Mouse (Mus musculus) heart, embryonic 14.5 days (tissue): Measurements from ENCODE around the gene Tbc1d14. TPM values are rescaled to one million over a fixed set of nuclear protein-coding genes. Genes with fewer than 3 reads are reported as not detected.

Source experiments
- ATAC-seq: fragments of 200-750 bp; cut with Nextera tagmentation; 2 replicates; pipeline ENCODE4 v1.8.0; 2017; ENCODE audit warnings: low read depth, moderate TSS enrichment; ENCODE audit not compliant: insufficient number of reproducible peaks, insufficient read depth, low FRiP score
- H3K27ac ChIP-seq, 2 experiments: fragments of 200-500 bp in 1 of 2; fragments of 300-500 bp in 1 of 2; sonication (generic) in 1 of 2; replicated peaks in 1 of 2; 2 replicates each; pipeline ENCODE4 v1.5.1; 2012 to 2014; ENCODE audit warnings: low read depth in 2 of 2, low read length in 2 of 2, control low read depth in 1 of 2, mild to moderate bottlenecking in 1 of 2, mixed read lengths in 1 of 2; ENCODE audit not compliant: control insufficient read depth in 1 of 2, insufficient read depth in 1 of 2
- H3K27me3 ChIP-seq: fragments of 300-500 bp; sonication (generic); 2 replicates; pipeline ENCODE4 v1.6.1; 2014; ENCODE audit warnings: mild to moderate bottlenecking, low read length, control low read depth; ENCODE audit not compliant: control insufficient read depth, insufficient read depth
- H3K36me3 ChIP-seq: fragments of 300-500 bp; sonication (generic); 2 replicates; pipeline ENCODE4 v1.6.1; 2014; ENCODE audit warnings: mild to moderate bottlenecking, control low read depth, low read length, mixed read lengths; ENCODE audit not compliant: control insufficient read depth, insufficient read depth
- H3K4me1 ChIP-seq, 2 experiments: fragments of 200-500 bp in 1 of 2; fragments of 300-500 bp in 1 of 2; sonication (generic) in 1 of 2; 2 replicates each; pipeline ENCODE4 v1.6.1; 2012 to 2014; ENCODE audit warnings: low read length in 2 of 2, control low read depth in 1 of 2, mixed read lengths in 1 of 2; ENCODE audit not compliant: control insufficient read depth in 2 of 2, insufficient read depth in 2 of 2
- H3K4me2 ChIP-seq: fragments of 300-500 bp; sonication (generic); 2 replicates; pipeline ENCODE4 v1.6.1; 2014; ENCODE audit warnings: mild to moderate bottlenecking, low read length
- H3K4me3 ChIP-seq, 2 experiments: fragments of 200-500 bp in 1 of 2; fragments of 300-500 bp in 1 of 2; sonication (generic) in 1 of 2; 2 replicates each; pipeline ENCODE4 v1.5.1; 2012 to 2014; ENCODE audit warnings: low read length in 2 of 2, mild to moderate bottlenecking in 2 of 2, control low read depth in 1 of 2, low read depth in 1 of 2, moderate library complexity in 1 of 2; ENCODE audit not compliant: control insufficient read depth in 1 of 2, insufficient read depth in 1 of 2
- H3K9ac ChIP-seq: fragments of 300-500 bp; sonication (generic); 2 replicates; pipeline ENCODE4 v1.6.1; 2014; ENCODE audit warnings: mild to moderate bottlenecking, low read length
- H3K9me3 ChIP-seq: fragments of 300-500 bp; sonication (generic); 2 replicates; pipeline ENCODE4 v1.6.1; 2016; ENCODE audit warnings: low read length, control low read depth; ENCODE audit not compliant: control insufficient read depth
- WGBS: fragments of 180-500 bp; shearing (Covaris S2); extraction: QIAGEN DNeasy Blood & Tissue Kit; methylation state at CpG from one replicate; pipeline ENCODE4 v1.1.7; 2014; 5-methylcytosine and 5-hydroxymethylcytosine counted together
- polyA plus RNA-seq: library from polyadenylated mRNA; unstranded; fragments of >200 nt; fragmentation: Nextera tagmentation; extraction: Ambion mirVana; gene quantifications from 2 replicates; pipeline ENCODE4 v1.2.1, GENCODE M21; 2014

Gene Tbc1d14
- polyA plus RNA-seq, 1 experiment from 2014 or later = 18.6 TPM

DNA sequence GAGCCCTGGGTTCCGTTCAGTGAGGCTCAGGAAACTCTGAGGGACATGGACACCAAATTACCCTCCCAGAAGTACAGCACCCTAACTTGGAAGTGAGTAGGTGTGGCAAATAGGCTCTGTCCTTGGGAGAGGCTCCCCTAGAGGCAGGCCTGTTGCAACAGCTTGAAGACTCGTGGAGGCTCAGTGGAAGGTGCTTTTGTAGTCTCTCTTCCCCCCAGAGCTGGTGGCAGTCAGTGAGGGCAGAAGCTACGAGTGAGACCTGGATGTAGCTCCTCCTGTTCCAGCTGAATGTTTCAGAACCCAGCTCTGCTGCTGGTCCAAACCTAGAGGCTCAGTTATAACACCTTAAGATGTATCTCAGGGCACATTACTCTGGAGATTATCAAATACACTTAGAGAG, 2.0 kb upstream of the Tbc1d14 start:
- Histone ChIP-seq H3K27me3 (no peaks in the 10 kb centered on the region), H3K27ac (no peak overlapping the region), H3K9ac (no peak overlapping the region), H3K4me1 (no peaks in the 10 kb centered on the region), H3K9me3 (no peaks in the 10 kb centered on the region), H3K36me3 (peaks cover 15% of the 10 kb centered on the region), H3K4me3 (no peak overlapping the region), H3K4me2 (no peak overlapping the region)
- WGBS = 13% methylated on average over 3 of the region's 3 CpGs
- ATAC-seq = no peak

- H3K9ac ChIP-seq = no peak overlapping the region
- ATAC-seq = no peak
Measured at GRCm38 (mm10) chr5:36594344-36594743, 1.3 kb upstream of the Tbc1d14 start.

GRCm38 (mm10) chr5:36590499-36590920, 2.6 kb downstream of the Tbc1d14 start:
- Histone ChIP-seq H3K27me3 (no peaks in the 10 kb centered on the region), H3K9ac (no peak overlapping the region), H3K4me2 (no peak overlapping the region), H3K4me1 (no peaks in the 10 kb centered on the region), H3K4me3 (no peak overlapping the region), H3K27ac (no peak overlapping the region), H3K9me3 (no peaks in the 10 kb centered on the region), H3K36me3 (no peaks in the 10 kb centered on the region)
- ATAC-seq = no peak
- WGBS = 52% methylated on average over 5 of the region's 5 CpGs

More at GRCm38 (mm10) chr5:36594344-36594743, 1.3 kb upstream of the Tbc1d14 start:
- no peaks in the 10 kb centered on the region for H3K4me1 ChIP-seq
- H3K36me3 ChIP-seq = peaks cover 7% of the 10 kb centered on the region
- no peaks in the 10 kb centered on the region for H3K27me3 ChIP-seq
- H3K27ac ChIP-seq = no peak overlapping the region
- no peak overlapping the region for H3K4me3 ChIP-seq
- WGBS = 75% methylated on average over 3 of the region's 3 CpGs
- no peak overlapping the region for H3K4me2 ChIP-seq
- no peaks in the 10 kb centered on the region for H3K9me3 ChIP-seq

DNA sequence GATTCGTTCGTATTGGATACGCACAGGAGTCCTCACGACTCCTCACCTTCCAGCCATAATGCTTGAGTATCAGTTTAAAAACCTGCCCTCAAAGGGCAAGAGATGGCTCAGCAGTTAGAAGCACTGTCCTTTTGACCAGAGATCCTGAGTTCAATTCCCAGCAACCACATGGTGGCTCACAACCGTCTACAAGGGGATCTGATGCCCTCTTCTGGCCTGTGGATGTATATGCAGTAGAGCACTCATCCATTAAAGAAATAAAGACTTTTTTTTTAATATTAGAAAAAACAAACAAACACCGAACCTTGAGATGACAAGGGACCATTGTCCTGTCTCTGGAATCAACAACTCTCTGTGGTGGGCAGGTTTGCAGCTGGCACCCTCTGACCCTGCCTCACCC, 8.8 kb downstream of the Tbc1d14 start:
- H3K4me1 ChIP-seq = peaks cover 3 to 13% of the 10 kb centered on the region in 2 experiments
- H3K27ac ChIP-seq = no peak overlapping the region

DNA sequence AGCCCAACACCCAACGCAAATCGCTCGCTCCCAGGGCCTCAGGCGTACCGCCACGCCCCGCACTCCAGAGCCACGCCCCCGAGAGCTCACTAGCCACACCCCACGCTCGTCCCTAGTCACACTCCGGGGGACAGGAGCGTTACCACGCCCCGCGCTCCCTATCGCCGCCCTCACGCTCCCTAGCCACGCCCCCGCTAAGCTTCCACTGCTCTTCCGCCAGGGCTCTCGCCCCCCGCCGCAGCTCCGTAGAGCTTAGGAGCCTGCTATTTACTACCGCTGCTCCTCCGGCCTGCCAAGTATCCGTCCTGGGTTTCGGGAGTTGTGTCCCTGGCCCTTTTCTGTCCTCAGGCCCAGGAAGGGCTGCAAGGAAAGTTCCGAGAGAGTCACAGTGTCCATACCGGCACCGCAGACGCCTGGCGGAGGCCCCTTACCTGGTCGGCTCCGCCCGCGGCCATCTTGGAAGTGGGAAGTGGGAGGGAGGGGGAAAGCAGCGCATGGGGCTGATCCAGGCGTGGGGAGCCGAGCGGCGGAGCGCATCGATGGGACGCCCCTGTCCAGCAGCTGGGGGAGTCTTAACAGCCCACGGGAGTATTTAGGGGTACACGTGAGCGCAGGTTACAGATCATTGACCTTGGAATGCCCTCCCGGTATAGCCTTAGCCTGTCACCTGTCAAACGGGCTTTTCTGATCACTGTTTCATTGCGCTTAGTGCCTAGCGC, 11.0 kb downstream of the Tbc1d14 start:
- Histone ChIP-seq H3K36me3 (no peaks in the 10 kb centered on the region), H3K27me3 (no peaks in the 10 kb centered on the region), H3K4me1 (peaks cover 3 to 13% of the 10 kb centered on the region in 2 experiments), H3K9me3 (no peaks in the 10 kb centered on the region), H3K9ac (peak overlapping the region; percentile 80), H3K4me3 (peak overlapping the region; percentile 73 to 95), H3K4me2 (peak overlapping the region; percentile 89), H3K27ac (peak overlapping the region; percentile 87 to 90)
- ATAC-seq = peak; percentile 99
- 2% methylated on average over 50 of the region's 54 CpGs for WGBS

More for the DNA sequence above, 8.8 kb downstream of the Tbc1d14 start:
- ATAC-seq = no peak
- WGBS = 68% methylated on average over 6 of the region's 6 CpGs
- Histone ChIP-seq H3K9ac (no peak overlapping the region), H3K4me2 (no peak overlapping the region), H3K36me3 (no peaks in the 10 kb centered on the region), H3K4me3 (no peak overlapping the region), H3K9me3 (no peaks in the 10 kb centered on the region), H3K27me3 (no peaks in the 10 kb centered on the region)

GRCm38 (mm10) chr5:36581259-36581923, 11.7 kb downstream of the Tbc1d14 start:
- Histone ChIP-seq H3K4me2 (peak overlapping the region; percentile 89), H3K27ac (no peak overlapping the region), H3K4me1 (peaks cover 3 to 13% of the 10 kb centered on the region in 2 experiments), H3K36me3 (no peaks in the 10 kb centered on the region), H3K4me3 (peak overlapping the region; percentile 73 to 95), H3K9me3 (no peaks in the 10 kb centered on the region), H3K9ac (peak overlapping the region; percentile 73), H3K27me3 (no peaks in the 10 kb centered on the region)
- peak; percentile 4; the same call in 1 of the 2 replicates for ATAC-seq
- WGBS = 1% methylated on average over 40 of the region's 40 CpGs

DNA sequence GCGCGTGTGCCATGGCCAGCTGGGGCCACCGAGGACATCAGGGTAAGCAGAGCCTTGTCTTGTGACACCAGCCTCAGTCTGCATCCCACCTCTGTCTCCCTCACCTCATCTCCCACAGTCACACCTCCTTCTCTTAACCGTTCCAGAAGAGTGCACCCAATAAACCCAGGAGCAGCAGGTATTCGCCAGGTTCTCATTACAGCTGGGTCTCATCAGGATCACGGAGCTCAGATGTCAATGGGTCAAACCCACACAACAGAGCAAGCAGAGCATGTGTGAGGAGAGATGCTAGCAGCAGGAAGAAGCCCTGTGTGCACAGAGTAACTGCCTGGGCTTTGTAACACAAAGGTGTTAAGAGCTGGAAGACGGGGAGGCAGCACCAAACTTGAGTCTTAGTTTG, 13.1 kb downstream of the Tbc1d14 start:
- WGBS = 87% methylated on average over 7 of the region's 7 CpGs
- no peak overlapping the region for H3K4me3 ChIP-seq

More for the DNA sequence above, 13.1 kb downstream of the Tbc1d14 start:
- Histone ChIP-seq H3K27me3 (no peaks in the 10 kb centered on the region), H3K4me2 (no peak overlapping the region), H3K36me3 (no peaks in the 10 kb centered on the region), H3K27ac (no peak overlapping the region), H3K4me1 (peaks cover 9 to 21% of the 10 kb centered on the region in 2 experiments), H3K9ac (no peak overlapping the region), H3K9me3 (no peaks in the 10 kb centered on the region)
- ATAC-seq = no peak
